Mouse (Mus musculus) ES-Bruce4 (cell line): ENCODE measurements around the gene Bloc1s3. TPM values are rescaled to one million over a fixed set of nuclear protein-coding genes. Genes with fewer than 3 reads are reported as not detected.
A peak's percentile ranks its signal among the peaks of the same experiment; 100 is the strongest.

Experiments used
- H3K27ac ChIP-seq: 2 replicates; pipeline ENCODE4 v1.5.1; 2012; ENCODE audit warnings: low read length, inconsistent platforms; ENCODE audit not compliant: insufficient read depth
- H3K27me3 ChIP-seq: 2 replicates; pipeline ENCODE4 v1.6.1; 2012; ENCODE audit warnings: mild to moderate bottlenecking, low read length, inconsistent platforms; ENCODE audit not compliant: control insufficient read depth, poor library complexity, insufficient read depth, severe bottlenecking
- H3K36me3 ChIP-seq: 2 replicates; pipeline ENCODE4 v1.6.1; 2012; ENCODE audit warnings: inconsistent platforms, mild to moderate bottlenecking, low read length, moderate library complexity; ENCODE audit not compliant: control insufficient read depth, poor library complexity, insufficient read depth, severe bottlenecking
- H3K4me1 ChIP-seq: one replicate; pipeline ENCODE4 v1.8.1; 2011; ENCODE audit warnings: low read length; ENCODE audit not compliant: control insufficient read depth, insufficient read depth
- H3K4me3 ChIP-seq: 2 replicates; pipeline ENCODE4 v1.5.1; 2011; ENCODE audit warnings: low read depth, mild to moderate bottlenecking, low read length
- H3K9ac ChIP-seq: 2 replicates; pipeline ENCODE4 v1.6.1; 2012; ENCODE audit warnings: low read depth, mild to moderate bottlenecking, inconsistent platforms; ENCODE audit not compliant: poor library complexity, severe bottlenecking
- H3K9me3 ChIP-seq: replicated peaks from 2 replicates; pipeline ENCODE4 v1.6.1; 2012; ENCODE audit warnings: mild to moderate bottlenecking, low read length, inconsistent platforms; ENCODE audit not compliant: control insufficient read depth, poor library complexity, insufficient read depth, severe bottlenecking
- CTCF ChIP-seq: IDR thresholded peaks from one replicate; pipeline ENCODE4 v1.8.1; 2011; ENCODE audit warnings: low read depth, low read length
- EP300 ChIP-seq: IDR thresholded peaks from 2 replicates; pipeline ENCODE4 v1.6.1; 2011; ENCODE audit warnings: low read depth, low read length; ENCODE audit not compliant: insufficient read depth
- POLR2A ChIP-seq: IDR thresholded peaks from one replicate; pipeline ENCODE4 v1.8.1; 2011; ENCODE audit warnings: low read length; ENCODE audit not compliant: insufficient read depth
- polyA plus RNA-seq: library from polyadenylated mRNA; stranded (reverse); fragments of >200 nt; gene quantifications from 2 replicates; pipeline ENCODE4 v1.2.4, GENCODE M21; 2011; ENCODE audit warnings: low read depth; ENCODE audit not compliant: missing spikeins, insufficient read depth, insufficient read length

Bloc1s3 gene
- polyA plus RNA-seq: 5.7 and 6.9 TPM in 2 replicates

- no peaks in the 10 kb centered on the region for H3K9me3 ChIP-seq
- H3K4me3 ChIP-seq: peak within 1 kb of the TSS; percentile 90
- no peaks in the 10 kb centered on the region for H3K4me1 ChIP-seq
- TF ChIP-seq POLR2A (no peak), CTCF (no peak), EP300 (no peak)
- H3K36me3 ChIP-seq: no peaks in the 10 kb centered on the region
- H3K27ac ChIP-seq: peak within 1 kb of the TSS; percentile 24; the same call in 1 of the 2 replicates
- H3K9ac ChIP-seq: peak within 1 kb of the TSS; percentile 71
- H3K27me3 ChIP-seq: no peaks in the 10 kb centered on the region
These were observed at the start of gene Bloc1s3, which contains the start of gene Trappc6a for GRCm38 (mm10) chr7:19508150-19508923. Gene Bloc1s3, minus strand, starts transcription at chr7:19508367. Gene Trappc6a, plus strand, starts transcription at chr7:19508395.

- TF ChIP-seq POLR2A (no peak), CTCF (no peak), EP300 (no peak)
- H3K9me3 ChIP-seq: no peaks in the 10 kb centered on the region
- no peak overlapping the region for H3K27ac ChIP-seq
- H3K4me1 ChIP-seq: peaks cover 4% of the 10 kb centered on the region
- 0 out of 2 replicates have a peak, but pooled peaks cover 4% of the 10 kb centered on the region for H3K36me3 ChIP-seq
- no peaks in the 10 kb centered on the region for H3K27me3 ChIP-seq
- no peak overlapping the region for H3K9ac ChIP-seq
- H3K4me3 ChIP-seq: no peak overlapping the region
These were observed 48.9 kb upstream of the Bloc1s3 start for GRCm38 (mm10) chr7:19557086-19557485.

GRCm38 (mm10) chr7:19554168-19554567, 46.0 kb upstream of the Bloc1s3 start:
- H3K36me3 ChIP-seq: 0 out of 2 replicates have a peak, but pooled peaks cover 5% of the 10 kb centered on the region
- H3K4me3 ChIP-seq: no peak overlapping the region
- H3K4me1 ChIP-seq: no peaks in the 10 kb centered on the region
- H3K27me3 ChIP-seq: no peaks in the 10 kb centered on the region
- H3K27ac ChIP-seq: no peak overlapping the region
- H3K9me3 ChIP-seq: no peaks in the 10 kb centered on the region
- H3K9ac ChIP-seq: no peak overlapping the region
- no peak for TF ChIP-seq POLR2A
- TF ChIP-seq EP300: no peak
- no peak for TF ChIP-seq CTCF

- H3K27me3 ChIP-seq: no peaks in the 10 kb centered on the region
- no peak overlapping the region for H3K4me3 ChIP-seq
- no peaks in the 10 kb centered on the region for H3K9me3 ChIP-seq
- no peaks in the 10 kb centered on the region for H3K4me1 ChIP-seq
- TF ChIP-seq CTCF (no peak), POLR2A (no peak), EP300 (no peak)
- no peak overlapping the region for H3K27ac ChIP-seq
- no peak overlapping the region for H3K9ac ChIP-seq
- 0 out of 2 replicates have a peak, but pooled peaks cover 5% of the 10 kb centered on the region for H3K36me3 ChIP-seq
These were observed 44.3 kb upstream of the Bloc1s3 start for GRCm38 (mm10) chr7:19552443-19552842.

GRCm38 (mm10) chr7:19551634-19552033, 43.5 kb upstream of the Bloc1s3 start:
- Histone ChIP-seq H3K4me1 (no peaks in the 10 kb centered on the region), H3K27me3 (no peaks in the 10 kb centered on the region)

GRCm38 (mm10) chr7:19549394-19549793, 41.2 kb upstream of the Bloc1s3 start:
- no peaks in the 10 kb centered on the region for H3K27me3 ChIP-seq
- TF ChIP-seq CTCF (no peak), POLR2A (no peak), EP300 (no peak)
- no peak overlapping the region for H3K27ac ChIP-seq
- H3K4me1 ChIP-seq: no peaks in the 10 kb centered on the region
- no peak overlapping the region for H3K9ac ChIP-seq
- no peak overlapping the region for H3K4me3 ChIP-seq
- H3K36me3 ChIP-seq: 0 out of 2 replicates have a peak, but pooled peaks cover 2% of the 10 kb centered on the region
- H3K9me3 ChIP-seq: no peaks in the 10 kb centered on the region

More at GRCm38 (mm10) chr7:19551634-19552033, 43.5 kb upstream of the Bloc1s3 start:
- Histone ChIP-seq H3K36me3 (0 out of 2 replicates have a peak, but pooled peaks cover 5% of the 10 kb centered on the region), H3K9me3 (no peaks in the 10 kb centered on the region), H3K27ac (no peak overlapping the region), H3K4me3 (no peak overlapping the region), H3K9ac (no peak overlapping the region)
- no peak for TF ChIP-seq EP300
- TF ChIP-seq CTCF: no peak
- TF ChIP-seq POLR2A: no peak
